Mouse (Mus musculus) CD8-positive naive resting alpha-beta T cell, adult 57 days (primary cell): ENCODE data around the gene Armc2. TPM values are rescaled to one million over a fixed set of nuclear protein-coding genes. Genes with fewer than 3 reads are reported as not detected.

Experiments
- total RNA-seq: library from RNA; stranded (reverse); gene quantifications from one replicate; pipeline ENCODE4 v1.2.4, GENCODE M21; 2023

Gene Armc2
- 0.34 TPM for total RNA-seq

GRCm38 (mm10) chr10:42018016-42018949, at the start of gene Armc2:
Gene Armc2 (minus strand): TSS chr10:42018442.

Other genes with a start within 250 kb of the Armc2 start
- 16.5 TPM for gene Cep57l1, start 208.6 kb downstream of the Armc2 start, total RNA-seq
- 80.9 TPM for gene Sesn1, start 208.5 kb downstream of the Armc2 start, total RNA-seq